Mouse (Mus musculus) hindbrain, embryonic 14.5 days (tissue): ENCODE measurements around the gene Pkp3. TPM values are rescaled to one million over a fixed set of nuclear protein-coding genes. Genes with fewer than 3 reads are reported as not detected.

Experiments
- ATAC-seq: fragments of 200-750 bp; cut with Nextera tagmentation; 2 replicates; pipeline ENCODE4 v1.8.0; 2017; ENCODE audit warnings: moderate number of reproducible peaks, mild to moderate bottlenecking, moderate TSS enrichment, moderate library complexity; ENCODE audit not compliant: low FRiP score
- DNase-seq: peaks from one replicate; pipeline ENCODE4 v3.0.0-alpha.2; 2015; ENCODE audit warnings: low spot score
- H3K27ac ChIP-seq: fragments of 300-500 bp; sonication (generic); 2 replicates; pipeline ENCODE4 v1.5.1; 2014; ENCODE audit warnings: mild to moderate bottlenecking, moderate library complexity
- H3K27me3 ChIP-seq: fragments of 300-500 bp; sonication (generic); 2 replicates; pipeline ENCODE4 v1.6.1; 2014; ENCODE audit warnings: mild to moderate bottlenecking, low read length, mixed read lengths; ENCODE audit not compliant: control insufficient read depth, insufficient read depth
- H3K36me3 ChIP-seq: fragments of 300-500 bp; sonication (generic); replicated peaks from 2 replicates; pipeline ENCODE4 v1.6.1; 2014; ENCODE audit not compliant: control insufficient read depth, insufficient read depth
- H3K4me1 ChIP-seq: fragments of 300-500 bp; sonication (generic); replicated peaks from 2 replicates; pipeline ENCODE4 v1.6.1; 2014; ENCODE audit warnings: antibody characterized with exemption, low read length, mixed read lengths; ENCODE audit not compliant: control insufficient read depth, insufficient read depth
- H3K4me2 ChIP-seq: fragments of 300-500 bp; sonication (generic); replicated peaks from 2 replicates; pipeline ENCODE4 v1.6.1; 2014; ENCODE audit warnings: mild to moderate bottlenecking, moderate library complexity
- H3K4me3 ChIP-seq: fragments of 300-500 bp; sonication (generic); replicated peaks from 2 replicates; pipeline ENCODE4 v1.5.1; 2014; ENCODE audit warnings: mild to moderate bottlenecking, low read length
- H3K9ac ChIP-seq: fragments of 300-500 bp; sonication (generic); 2 replicates; pipeline ENCODE4 v1.6.1; 2014
- H3K9me3 ChIP-seq: fragments of 300-500 bp; sonication (generic); 2 replicates; pipeline ENCODE4 v1.6.1; 2016; ENCODE audit warnings: low read length; ENCODE audit not compliant: control insufficient read depth
- WGBS: fragments of 180-500 bp; shearing (Covaris S2); extraction: QIAGEN DNeasy Blood & Tissue Kit; methylation state at CpG from one replicate; pipeline ENCODE4 v1.1.7; 2014; 5-methylcytosine and 5-hydroxymethylcytosine counted together
- polyA plus RNA-seq: library from polyadenylated mRNA; unstranded; fragments of >200 nt; fragmentation: Nextera tagmentation; extraction: Ambion mirVana; gene quantifications from 2 replicates; pipeline ENCODE4 v1.2.1, GENCODE M21; 2014

Gene Pkp3
- polyA plus RNA-seq, 1 experiment from 2014 or later: not detected

GRCm38 (mm10) chr7:141063353-141063752 is 14.7 kb upstream of the Pkp3 start:
- H3K4me2 ChIP-seq: no peak overlapping the region
- peaks cover 52% of the 10 kb centered on the region for H3K36me3 ChIP-seq
- no peak for ATAC-seq
- H3K9me3 ChIP-seq: no peaks in the 10 kb centered on the region
- H3K4me3 ChIP-seq: no peak overlapping the region
- DNase-seq: no peak
- no peaks in the 10 kb centered on the region for H3K27me3 ChIP-seq
- WGBS: 90% methylated on average over 3 of the region's 3 CpGs
- no peak overlapping the region for H3K9ac ChIP-seq
- H3K4me1 ChIP-seq: peaks cover 24% of the 10 kb centered on the region
- no peak overlapping the region for H3K27ac ChIP-seq

- 88% methylated on average over 7 of the region's 7 CpGs for WGBS
- ATAC-seq (no peak), DNase-seq (no peak)
- H3K4me2 ChIP-seq: no peak overlapping the region
- no peak overlapping the region for H3K9ac ChIP-seq
- peaks cover 58% of the 10 kb centered on the region for H3K36me3 ChIP-seq
- no peak overlapping the region for H3K4me3 ChIP-seq
- no peaks in the 10 kb centered on the region for H3K27me3 ChIP-seq
- H3K9me3 ChIP-seq: no peaks in the 10 kb centered on the region
- H3K4me1 ChIP-seq: peaks cover 24% of the 10 kb centered on the region
- H3K27ac ChIP-seq: no peak overlapping the region
These were observed 13.8 kb upstream of the Pkp3 start for GRCm38 (mm10) chr7:141064175-141064574.

GRCm38 (mm10) chr7:141064576-141064975 is 13.4 kb upstream of the Pkp3 start:
- no peaks in the 10 kb centered on the region for H3K9me3 ChIP-seq
- peaks cover 58% of the 10 kb centered on the region for H3K36me3 ChIP-seq
- H3K27me3 ChIP-seq: no peaks in the 10 kb centered on the region
- H3K4me3 ChIP-seq: no peak overlapping the region
- DNase-seq: no peak
- peaks cover 22% of the 10 kb centered on the region for H3K4me1 ChIP-seq
- H3K9ac ChIP-seq: no peak overlapping the region
- H3K4me2 ChIP-seq: no peak overlapping the region
- no peak overlapping the region for H3K27ac ChIP-seq
- WGBS: 93% methylated on average over 7 of the region's 7 CpGs
- no peak for ATAC-seq

- no peak overlapping the region for H3K9ac ChIP-seq
- H3K36me3 ChIP-seq: peaks cover 60% of the 10 kb centered on the region
- ATAC-seq: no peak
- no peak overlapping the region for H3K4me2 ChIP-seq
- H3K27ac ChIP-seq: no peak overlapping the region
- no peaks in the 10 kb centered on the region for H3K9me3 ChIP-seq
- H3K4me3 ChIP-seq: no peak overlapping the region
- WGBS: 77% methylated on average over 19 of the region's 19 CpGs
- DNase-seq: no peak
- H3K4me1 ChIP-seq: peaks cover 3% of the 10 kb centered on the region; the same call in 1 of the 2 replicates
- H3K27me3 ChIP-seq: peaks cover 3% of the 10 kb centered on the region
These were observed 9.7 kb upstream of the Pkp3 start for GRCm38 (mm10) chr7:141068351-141068750.

GRCm38 (mm10) chr7:141070058-141070862 is 7.8 kb upstream of the Pkp3 start:
- H3K9me3 ChIP-seq: no peaks in the 10 kb centered on the region
- peak overlapping the region; percentile 68 for H3K4me2 ChIP-seq
- peak overlapping the region; percentile 32 for H3K4me3 ChIP-seq
- WGBS: 2% methylated on average over 51 of the region's 51 CpGs
- H3K27me3 ChIP-seq: peaks cover 3% of the 10 kb centered on the region
- H3K9ac ChIP-seq: peak overlapping the region; percentile 68
- peak; percentile 87 for DNase-seq
- H3K36me3 ChIP-seq: peaks cover 45% of the 10 kb centered on the region
- ATAC-seq: peak; percentile 67
- H3K27ac ChIP-seq: peak overlapping the region; percentile 79
- peaks cover 3% of the 10 kb centered on the region; the same call in 1 of the 2 replicates for H3K4me1 ChIP-seq

- Histone ChIP-seq H3K4me3 (no peak overlapping the region), H3K9me3 (no peaks in the 10 kb centered on the region), H3K4me2 (no peak overlapping the region), H3K27me3 (peaks cover 3% of the 10 kb centered on the region), H3K9ac (no peak overlapping the region), H3K36me3 (peaks cover 26% of the 10 kb centered on the region), H3K4me1 (peaks cover 3% of the 10 kb centered on the region; the same call in 1 of the 2 replicates), H3K27ac (no peak overlapping the region)
- 33% methylated on average over 23 of the region's 23 CpGs for WGBS
- ATAC-seq: no peak
- DNase-seq: no peak
These were observed 5.8 kb upstream of the Pkp3 start for GRCm38 (mm10) chr7:141072017-141072745.

GRCm38 (mm10) chr7:141073782-141074181 is 4.2 kb upstream of the Pkp3 start:
- no peak for ATAC-seq
- 85% methylated on average over 4 of the region's 4 CpGs for WGBS

GRCm38 (mm10) chr7:141078876-141079275 is 858 bp downstream of the Pkp3 start:
- Histone ChIP-seq H3K9ac (no peak overlapping the region), H3K27me3 (no peaks in the 10 kb centered on the region), H3K4me2 (no peak overlapping the region), H3K9me3 (no peaks in the 10 kb centered on the region), H3K36me3 (no peaks in the 10 kb centered on the region), H3K4me1 (no peaks in the 10 kb centered on the region), H3K4me3 (no peak overlapping the region), H3K27ac (no peak overlapping the region)
- WGBS: 88% methylated on average over 4 of the region's 4 CpGs
- ATAC-seq: no peak
- DNase-seq: no peak

More at GRCm38 (mm10) chr7:141073782-141074181, 4.2 kb upstream of the Pkp3 start:
- H3K9me3 ChIP-seq: no peaks in the 10 kb centered on the region
- H3K4me2 ChIP-seq: no peak overlapping the region
- H3K27ac ChIP-seq: no peak overlapping the region
- no peak overlapping the region for H3K4me3 ChIP-seq
- peaks cover 3% of the 10 kb centered on the region for H3K27me3 ChIP-seq
- no peak overlapping the region for H3K9ac ChIP-seq
- H3K36me3 ChIP-seq: peaks cover 10% of the 10 kb centered on the region
- DNase-seq: no peak
- peaks cover 3% of the 10 kb centered on the region; the same call in 1 of the 2 replicates for H3K4me1 ChIP-seq
